Mouse (Mus musculus): ENCODE measurements around the gene Iqsec1. TPM values are rescaled to one million over a fixed set of nuclear protein-coding genes. Genes with fewer than 3 reads are reported as not detected.

Iqsec1 gene
- total and polyA plus RNA-seq, 2 experiments from 2014 or later = 34.5 to 149 TPM

DNA sequence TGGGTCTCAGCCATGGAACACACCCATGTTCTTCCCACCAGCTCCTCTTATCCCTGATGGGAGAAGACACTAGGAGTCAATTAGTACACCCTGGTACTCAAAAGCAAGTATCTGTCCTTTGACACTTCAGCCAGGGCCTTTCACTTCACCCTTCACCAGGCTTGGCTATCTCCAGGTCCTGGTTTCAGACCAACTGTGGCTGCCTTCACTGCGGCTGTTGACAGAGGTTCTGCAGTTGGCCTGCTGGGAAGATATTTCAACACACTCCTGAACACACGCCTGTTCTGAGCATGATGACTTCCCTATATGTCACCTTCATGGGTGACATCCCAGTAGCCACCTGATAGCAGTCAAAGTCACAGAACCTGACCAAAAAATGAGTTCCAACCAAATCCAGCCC, 234.4 kb downstream of the Iqsec1 start:
- DNase-seq (ENCODE audit: low spot score) = no peak
- no peak for ATAC-seq (ENCODE audit: low FRiP score)
- TF ChIP-seq CTCF (IDR thresholded peaks at IDR 0.05) = no peak
- Histone ChIP-seq H3K9ac (replicated peaks; ENCODE audit: low read length, poor library complexity, severe bottlenecking) (no peak overlapping the region), H3K9me3 (ENCODE audit: low read length) (no peaks in the 10 kb centered on the region), H3K27me3 (ENCODE audit: insufficient read depth, low read length) (no peaks in the 10 kb centered on the region), H3K36me3 (ENCODE audit: insufficient read depth, low read length) (peaks cover 3% of the 10 kb centered on the region; the same call in 1 of the 2 replicates), H3K27ac (ENCODE audit: low read depth, low read length) (no peak overlapping the region), H3K4me1 (ENCODE audit: insufficient read depth, low read length) (no peaks in the 10 kb centered on the region), H3K4me2 (ENCODE audit: low read depth, low read length, poor library complexity, severe bottlenecking) (no peak overlapping the region), H3K4me3 (ENCODE audit: low read depth, low read length) (no peak overlapping the region)
- whole genome bisulfite sequencing = 94% methylated on average over 2 of the region's 2 CpGs

GRCm38 (mm10) chr6:90753656-90754055, 234.8 kb downstream of the Iqsec1 start:
- Histone ChIP-seq H3K27me3 (ENCODE audit: insufficient read depth, low read length) (no peaks in the 10 kb centered on the region), H3K27ac (ENCODE audit: low read depth, low read length) (no peak overlapping the region), H3K9ac (replicated peaks; ENCODE audit: low read length, poor library complexity, severe bottlenecking) (no peak overlapping the region), H3K4me1 (ENCODE audit: insufficient read depth, low read length) (no peaks in the 10 kb centered on the region), H3K4me3 (ENCODE audit: low read depth, low read length) (no peak overlapping the region), H3K9me3 (ENCODE audit: low read length) (no peaks in the 10 kb centered on the region), H3K36me3 (ENCODE audit: insufficient read depth, low read length) (peaks cover 3% of the 10 kb centered on the region; the same call in 1 of the 2 replicates), H3K4me2 (ENCODE audit: low read depth, low read length, poor library complexity, severe bottlenecking) (no peak overlapping the region)
- DNase-seq (ENCODE audit: low spot score) = no peak
- no peak for TF ChIP-seq CTCF (IDR thresholded peaks at IDR 0.05)
- ATAC-seq (ENCODE audit: low FRiP score) = no peak

DNA sequence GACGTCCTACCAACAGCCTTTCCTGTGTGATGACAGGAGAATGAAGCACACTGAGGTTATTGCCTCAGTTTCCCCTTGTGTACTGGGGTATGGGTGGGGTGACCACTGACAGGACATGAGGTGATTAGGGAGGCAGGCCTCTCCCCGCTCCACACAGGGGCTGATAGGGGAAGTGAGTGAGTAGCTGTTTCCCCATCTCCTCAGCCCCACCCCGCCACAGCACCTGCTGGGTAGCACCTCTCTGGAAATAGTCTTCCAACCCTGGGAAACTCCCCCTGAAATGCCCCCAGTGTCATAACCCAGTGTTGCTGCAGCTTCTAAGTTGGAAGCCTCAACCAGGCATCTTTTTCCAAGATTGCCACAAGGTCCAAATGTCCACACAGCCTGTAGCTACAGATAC, 236.9 kb downstream of the Iqsec1 start:
- Histone ChIP-seq H3K36me3 (ENCODE audit: insufficient read depth, low read length) (0 out of 2 replicates have a peak, but pooled peaks cover 3% of the 10 kb centered on the region), H3K27ac (ENCODE audit: low read depth, low read length) (no peak overlapping the region), H3K4me2 (ENCODE audit: low read depth, low read length, poor library complexity, severe bottlenecking) (no peak overlapping the region), H3K27me3 (ENCODE audit: insufficient read depth, low read length) (no peaks in the 10 kb centered on the region), H3K4me3 (ENCODE audit: low read depth, low read length) (no peak overlapping the region), H3K9me3 (ENCODE audit: low read length) (no peaks in the 10 kb centered on the region), H3K4me1 (ENCODE audit: insufficient read depth, low read length) (no peaks in the 10 kb centered on the region), H3K9ac (replicated peaks; ENCODE audit: low read length, poor library complexity, severe bottlenecking) (no peak overlapping the region)
- ATAC-seq (ENCODE audit: low FRiP score) = no peak
- DNase-seq (ENCODE audit: low spot score) = no peak
- no peak for TF ChIP-seq CTCF (IDR thresholded peaks at IDR 0.05)
- WGBS = 87% methylated on average over 3 of the region's 3 CpGs

- H3K27me3 ChIP-seq (ENCODE audit: insufficient read depth, low read length) = no peaks in the 10 kb centered on the region
- H3K36me3 ChIP-seq (ENCODE audit: insufficient read depth, low read length) = 0 out of 2 replicates have a peak, but pooled peaks cover 3% of the 10 kb centered on the region
- 0 out of 2 replicates have a peak, but pooled peaks cover 2% of the 10 kb centered on the region for H3K4me1 ChIP-seq (ENCODE audit: insufficient read depth, low read length)
- no peak overlapping the region for H3K4me2 ChIP-seq (ENCODE audit: low read depth, low read length, poor library complexity, severe bottlenecking)
- no peaks in the 10 kb centered on the region for H3K9me3 ChIP-seq (ENCODE audit: low read length)
- no peak overlapping the region for H3K4me3 ChIP-seq (ENCODE audit: low read depth, low read length)
- 54% methylated on average over 2 of the region's 2 CpGs for WGBS
- TF ChIP-seq CTCF (IDR thresholded peaks at IDR 0.05) = no peak
- no peak overlapping the region for H3K9ac ChIP-seq (replicated peaks; ENCODE audit: low read length, poor library complexity, severe bottlenecking)
- DNase-seq (ENCODE audit: low spot score) = no peak
- no peak for ATAC-seq (ENCODE audit: low FRiP score)
- H3K27ac ChIP-seq (ENCODE audit: low read depth, low read length) = no peak overlapping the region
These were observed 238.4 kb downstream of the Iqsec1 start for GRCm38 (mm10) chr6:90750091-90750490.

- ATAC-seq (ENCODE audit: low FRiP score) = no peak
- Histone ChIP-seq H3K27me3 (ENCODE audit: insufficient read depth, low read length) (no peaks in the 10 kb centered on the region), H3K4me2 (ENCODE audit: low read depth, low read length, poor library complexity, severe bottlenecking) (no peak overlapping the region)
These were observed 239.0 kb downstream of the Iqsec1 start for GRCm38 (mm10) chr6:90749414-90749937.

GRCm38 (mm10) chr6:90748976-90749375, 239.5 kb downstream of the Iqsec1 start:
- ATAC-seq (ENCODE audit: low FRiP score) = no peak
- no peak overlapping the region for H3K9ac ChIP-seq (replicated peaks; ENCODE audit: low read length, poor library complexity, severe bottlenecking)

More at GRCm38 (mm10) chr6:90749414-90749937, 239.0 kb downstream of the Iqsec1 start:
- no peak for TF ChIP-seq CTCF (IDR thresholded peaks at IDR 0.05)
- H3K36me3 ChIP-seq (ENCODE audit: insufficient read depth, low read length) = 0 out of 2 replicates have a peak, but pooled peaks cover 3% of the 10 kb centered on the region
- 0 out of 2 replicates have a peak, but pooled peaks cover 2% of the 10 kb centered on the region for H3K4me1 ChIP-seq (ENCODE audit: insufficient read depth, low read length)
- no peak overlapping the region for H3K27ac ChIP-seq (ENCODE audit: low read depth, low read length)
- WGBS = 87% methylated on average over 4 of the region's 4 CpGs
- H3K9ac ChIP-seq (replicated peaks; ENCODE audit: low read length, poor library complexity, severe bottlenecking) = no peak overlapping the region
- no peak for DNase-seq (ENCODE audit: low spot score)
- H3K4me3 ChIP-seq (ENCODE audit: low read depth, low read length) = no peak overlapping the region
- no peaks in the 10 kb centered on the region for H3K9me3 ChIP-seq (ENCODE audit: low read length)

More at GRCm38 (mm10) chr6:90748976-90749375, 239.5 kb downstream of the Iqsec1 start:
- Histone ChIP-seq H3K36me3 (ENCODE audit: insufficient read depth, low read length) (0 out of 2 replicates have a peak, but pooled peaks cover 3% of the 10 kb centered on the region), H3K4me3 (ENCODE audit: low read depth, low read length) (no peak overlapping the region), H3K27me3 (ENCODE audit: insufficient read depth, low read length) (no peaks in the 10 kb centered on the region), H3K27ac (ENCODE audit: low read depth, low read length) (no peak overlapping the region), H3K4me1 (ENCODE audit: insufficient read depth, low read length) (0 out of 2 replicates have a peak, but pooled peaks cover 2% of the 10 kb centered on the region), H3K4me2 (ENCODE audit: low read depth, low read length, poor library complexity, severe bottlenecking) (no peak overlapping the region), H3K9me3 (ENCODE audit: low read length) (no peaks in the 10 kb centered on the region)
- DNase-seq (ENCODE audit: low spot score) = no peak
- TF ChIP-seq CTCF (IDR thresholded peaks at IDR 0.05) = no peak
